Mouse (Mus musculus) large intestine, adult 2 months (tissue): Measurements from ENCODE around the gene C1ql4. TPM values are rescaled to one million over a fixed set of nuclear protein-coding genes. Genes with fewer than 3 reads are reported as not detected.

Experiments
- DNase-seq: peaks from one replicate; pipeline ENCODE4 v3.0.0-alpha.2; 2012; ENCODE audit warnings: low read depth, low spot score
- WGBS: fragments of 180-500 bp; shearing (Covaris S2); methylation state at CpG from one replicate; pipeline ENCODE4 v1.1.7; 2018; 5-methylcytosine and 5-hydroxymethylcytosine counted together
- polyA plus RNA-seq: library from polyadenylated mRNA; depleted of rRNA; stranded (reverse); fragments of >200 nt; gene quantifications from 2 replicates; pipeline ENCODE4 v1.2.3, GENCODE M21; 2012; rRNA removed

C1ql4 gene
- polyA plus RNA-seq, 1 experiment = not detected

DNA sequence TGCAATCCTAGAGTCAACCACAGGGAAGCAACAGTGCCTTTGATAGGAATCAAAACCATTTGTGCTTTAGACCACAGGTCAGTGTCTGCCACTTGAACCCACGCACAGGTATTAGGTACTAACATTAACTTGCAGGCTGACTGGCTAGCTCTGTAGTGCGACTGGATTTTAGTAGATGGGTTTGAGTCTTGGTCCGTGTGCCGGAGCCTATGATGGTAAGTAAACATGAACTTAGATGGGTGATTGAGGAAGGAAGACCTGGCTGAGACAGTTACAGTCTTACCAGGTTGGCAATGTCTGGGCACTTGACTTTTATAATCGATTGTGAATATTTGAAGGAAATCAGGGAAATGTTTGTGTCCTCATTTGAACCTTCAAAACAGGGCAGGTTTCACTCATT, 48.8 kb downstream of the C1ql4 start:
- no peak for DNase-seq
- 81% methylated on average over 5 of the region's 5 CpGs for WGBS

DNA sequence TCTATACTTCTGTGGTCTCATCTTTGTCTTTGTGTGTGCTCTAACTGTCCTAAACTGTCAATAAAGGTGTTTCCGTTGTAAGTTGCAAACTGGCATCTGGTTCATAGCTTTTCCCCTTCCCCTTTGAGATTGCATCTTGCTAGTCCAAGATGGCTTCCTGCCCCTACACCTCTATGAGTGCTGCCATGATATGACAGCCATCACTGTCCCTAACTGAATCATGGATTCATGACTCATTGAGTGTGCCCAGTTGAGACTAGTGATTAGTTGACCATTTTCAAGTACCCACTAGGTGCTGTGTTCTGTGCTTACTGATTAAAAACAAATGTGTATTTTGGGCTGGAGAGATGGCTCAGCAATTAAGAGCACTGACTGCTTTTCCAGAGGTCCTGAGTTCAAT, 49.6 kb downstream of the C1ql4 start:
- no peak for DNase-seq
- WGBS = 96% methylated on average over 1 of the region's 1 CpGs

DNA sequence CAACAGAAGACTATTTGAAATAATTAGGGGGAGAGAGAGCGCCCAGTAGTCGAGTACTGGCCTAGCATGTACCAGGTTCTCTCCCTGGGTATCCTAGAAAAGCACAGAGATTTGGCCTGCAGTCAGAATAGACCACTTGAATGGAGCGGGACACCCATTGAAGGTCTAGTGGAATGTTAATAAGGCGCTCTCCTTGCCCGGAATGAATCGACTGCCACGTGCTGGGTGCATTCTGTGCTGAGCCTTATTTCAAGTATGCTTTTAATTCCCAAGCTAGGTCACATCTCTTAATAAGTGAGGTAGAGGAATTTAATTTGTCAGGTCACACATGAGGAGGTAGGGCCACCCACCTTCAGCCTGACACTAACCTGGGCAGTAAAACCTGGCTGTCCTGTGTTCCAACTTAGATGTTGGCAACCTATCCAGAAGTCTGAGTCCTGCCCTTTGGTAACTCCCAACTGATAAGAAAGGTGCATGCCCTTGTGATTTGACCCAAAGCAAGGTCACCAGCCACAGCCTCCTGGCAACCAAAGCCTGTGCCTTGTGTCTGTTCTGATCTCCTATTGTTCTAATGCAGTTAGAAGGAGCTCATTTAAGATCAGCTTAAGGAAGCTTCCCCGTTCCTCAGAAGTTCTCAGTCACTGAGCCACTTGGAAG, 51.2 kb downstream of the C1ql4 start:
- WGBS = 95% methylated on average over 8 of the region's 8 CpGs
- no peak for DNase-seq

DNA sequence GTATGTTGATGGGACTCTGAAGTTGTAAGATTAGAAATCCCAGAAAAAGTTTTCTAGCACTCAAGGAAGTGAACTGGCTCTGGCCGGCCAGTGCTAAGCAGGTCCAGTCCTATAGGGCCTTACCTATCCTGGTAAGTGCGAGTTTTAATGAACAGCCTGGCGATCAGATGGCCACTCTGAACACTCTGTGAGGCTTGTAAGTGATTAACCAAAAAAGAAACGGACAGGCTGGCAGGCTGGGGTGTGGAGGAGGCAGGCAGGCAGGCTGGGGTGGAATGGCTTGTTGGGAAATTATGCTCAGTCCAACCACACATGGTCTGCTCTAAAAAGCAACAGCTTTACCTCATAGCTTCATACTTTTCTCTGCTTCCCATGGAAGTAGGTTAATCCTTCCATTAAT, 52.2 kb downstream of the C1ql4 start:
- 73% methylated on average over 4 of the region's 4 CpGs for WGBS
- no peak for DNase-seq

Other genes with a start within 250 kb of the C1ql4 start
- 21.6 and 25.9 TPM in 2 replicates for gene Kmt2d, start 216.6 kb downstream of the C1ql4 start, polyA plus RNA-seq
- gene Rhebl1, start 193.3 kb downstream of the C1ql4 start, polyA plus RNA-seq = 14.8 and 17.5 TPM in 2 replicates
- gene Dhh, start 189.3 kb downstream of the C1ql4 start, polyA plus RNA-seq = 0.48 and 0.63 TPM in 2 replicates
- 65.8 and 140 TPM in 2 replicates for gene Lmbr1l, start 169.6 kb downstream of the C1ql4 start, polyA plus RNA-seq
- gene Tuba1b, start 153.3 kb downstream of the C1ql4 start, polyA plus RNA-seq = 848 and 981 TPM in 2 replicates
- gene Gm49450, start 134.3 kb downstream of the C1ql4 start, polyA plus RNA-seq = 0.55 and 6.2 TPM in 2 replicates
- gene Tuba1a, start 134.1 kb downstream of the C1ql4 start, polyA plus RNA-seq = 131 and 155 TPM in 2 replicates
- 408 and 423 TPM in 2 replicates for gene Tuba1c, start 57.9 kb downstream of the C1ql4 start, polyA plus RNA-seq
- 6.1 and 9.1 TPM in 2 replicates for gene Prph, start 32.6 kb downstream of the C1ql4 start, polyA plus RNA-seq
- 13.2 and 13.4 TPM in 2 replicates for gene Troap, start 13.2 kb downstream of the C1ql4 start, polyA plus RNA-seq
- gene Dnajc22, start 5.4 kb upstream of the C1ql4 start, polyA plus RNA-seq = 45.8 and 57.1 TPM in 2 replicates
- gene Spats2, start 38.1 kb upstream of the C1ql4 start, polyA plus RNA-seq = 6.1 and 6.6 TPM in 2 replicates
- 3.9 and 4.7 TPM in 2 replicates for gene Kcnh3, start 137.0 kb upstream of the C1ql4 start, polyA plus RNA-seq
- 81.5 and 94.7 TPM in 2 replicates for gene Mcrs1, start 164.1 kb upstream of the C1ql4 start, polyA plus RNA-seq
- gene Prpf40b, start 207.3 kb upstream of the C1ql4 start, polyA plus RNA-seq = 19.0 and 20.6 TPM in 2 replicates
- not detected in 2 replicates for gene Fam186b, start 208.1 kb upstream of the C1ql4 start, polyA plus RNA-seq